Comparison of ENCODE assay signal across 28 mouse cellular contexts in the genomic region with DNA sequence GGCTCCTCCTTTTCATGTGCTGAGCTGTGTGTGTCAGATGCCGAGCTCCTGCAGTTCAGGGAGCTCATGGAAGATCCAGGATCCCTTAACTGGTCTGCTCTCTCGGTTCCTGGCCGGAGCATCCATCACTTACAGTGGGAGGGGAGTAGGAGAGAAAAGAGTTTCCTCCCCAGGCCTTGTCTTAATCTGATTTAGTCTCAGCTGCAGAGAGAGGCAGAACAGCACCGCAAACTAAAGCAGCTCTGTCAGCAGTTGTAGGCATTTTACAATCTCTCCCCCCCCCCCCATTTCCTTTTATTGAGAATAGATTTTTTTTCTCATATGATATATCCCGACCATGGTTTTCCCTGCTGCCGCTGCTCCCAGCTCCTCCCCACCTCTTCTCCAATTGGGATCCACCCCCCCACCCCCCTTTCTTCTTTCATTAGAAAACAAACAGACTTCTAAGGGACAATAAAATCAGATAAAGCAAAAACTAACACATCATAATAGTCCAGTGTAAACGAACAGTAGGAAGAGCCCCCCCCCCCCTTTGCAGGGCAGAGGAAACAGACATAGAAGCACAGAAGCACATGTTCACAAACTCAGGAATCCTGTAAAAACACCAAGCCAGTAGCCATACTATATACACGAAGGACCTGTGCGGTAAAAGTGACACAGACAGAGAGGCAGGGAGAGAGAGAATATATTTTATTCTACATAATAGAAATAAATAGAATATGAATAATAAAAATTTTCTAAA. TPM values are rescaled to one million over a fixed set of nuclear protein-coding genes. Genes with fewer than 3 reads are reported as not detected.
A peak's percentile ranks its signal among the peaks of the same experiment; 100 is the strongest.
DNase-seq lines count a peak whose midpoint lies in the region; ATAC-seq and TF ChIP-seq lines count a peak whose summit lies in the region.
"Had no signal": no experiment of that assay in that cellular context is flagged by ENCODE, and none has a peak within 500 bp of the region (broad histone marks: within the 10 kb centered on the region; RNA-seq: fewer than 3 reads in every experiment).

No protein-coding gene starts in this region.

- no peaks in the 10 kb centered on the region for H3K4me1 ChIP-seq in intestine, embryonic 15.5 days (replicated peaks)
- H3K4me1 ChIP-seq in intestine, embryonic 16.5 days (ENCODE audit: control insufficient read depth, insufficient read depth, low read length): no peaks in the 10 kb centered on the region
- H3K4me1 ChIP-seq in liver, embryonic 13.5 days (replicated peaks): no peaks in the 10 kb centered on the region
- 0 out of 2 replicates have a peak, but pooled peaks cover 3% of the 10 kb centered on the region for H3K4me1 ChIP-seq in lung, embryonic 15.5 days
- H3K4me1 ChIP-seq in midbrain, postnatal 0 days (ENCODE audit: insufficient read depth, low read length): no peaks in the 10 kb centered on the region
- no peaks in the 10 kb centered on the region for H3K4me1 ChIP-seq in midbrain, embryonic 15.5 days
- H3K4me1 ChIP-seq: forebrain, embryonic 10.5 days; forebrain, embryonic 13.5 days; heart, embryonic 12.5 days; heart, embryonic 15.5 days; hindbrain, embryonic 10.5 days; hindbrain, embryonic 13.5 days had no signal

- no peak overlapping the region for H3K9ac ChIP-seq in intestine, embryonic 15.5 days
- H3K9ac ChIP-seq in intestine, embryonic 16.5 days (ENCODE audit: low read depth, low read length): no peak overlapping the region
- no peak overlapping the region for H3K9ac ChIP-seq in liver, embryonic 13.5 days
- H3K9ac ChIP-seq in lung, embryonic 15.5 days: no peak overlapping the region
- H3K9ac ChIP-seq in midbrain, postnatal 0 days (replicated peaks; ENCODE audit: low read length, poor library complexity, severe bottlenecking): 0 out of 2 replicates have a peak overlapping the region, but pooled peaks have one; percentile 24
- H3K9ac ChIP-seq in midbrain, embryonic 15.5 days: no peak overlapping the region
- H3K9ac ChIP-seq: forebrain, embryonic 13.5 days; heart, embryonic 12.5 days; heart, embryonic 15.5 days; hindbrain, embryonic 13.5 days had no signal

- no peaks in the 10 kb centered on the region for H3K36me3 ChIP-seq in intestine, embryonic 15.5 days
- H3K36me3 ChIP-seq in intestine, embryonic 16.5 days (ENCODE audit: control insufficient read depth, insufficient read depth, low read length): no peaks in the 10 kb centered on the region
- H3K36me3 ChIP-seq in liver, embryonic 13.5 days: no peaks in the 10 kb centered on the region
- H3K36me3 ChIP-seq in lung, embryonic 15.5 days: no peaks in the 10 kb centered on the region
- H3K36me3 ChIP-seq in midbrain, postnatal 0 days (ENCODE audit: insufficient read depth, low read length): no peaks in the 10 kb centered on the region
- no peaks in the 10 kb centered on the region for H3K36me3 ChIP-seq in midbrain, embryonic 15.5 days (replicated peaks)
- H3K36me3 ChIP-seq: forebrain, embryonic 10.5 days; G1E; heart, embryonic 12.5 days; heart, embryonic 15.5 days; hindbrain, embryonic 10.5 days; hindbrain, embryonic 13.5 days had no signal

- no peaks in the 10 kb centered on the region for H3K27me3 ChIP-seq in intestine, embryonic 15.5 days (replicated peaks)
- no peaks in the 10 kb centered on the region for H3K27me3 ChIP-seq in intestine, embryonic 16.5 days (replicated peaks; ENCODE audit: control insufficient read depth, insufficient read depth, low read length)
- no peaks in the 10 kb centered on the region for H3K27me3 ChIP-seq in liver, embryonic 13.5 days
- no peaks in the 10 kb centered on the region for H3K27me3 ChIP-seq in lung, embryonic 15.5 days
- H3K27me3 ChIP-seq in midbrain, postnatal 0 days (ENCODE audit: insufficient read depth, low read length): no peaks in the 10 kb centered on the region
- H3K27me3 ChIP-seq in midbrain, embryonic 15.5 days (replicated peaks): no peaks in the 10 kb centered on the region
- H3K27me3 ChIP-seq: CH12.LX; forebrain, embryonic 13.5 days; heart, embryonic 12.5 days; heart, embryonic 15.5 days; hindbrain, embryonic 13.5 days; Patski had no signal

- H3K9me3 ChIP-seq in intestine, embryonic 15.5 days: no peaks in the 10 kb centered on the region
- H3K9me3 ChIP-seq in intestine, embryonic 16.5 days (ENCODE audit: control insufficient read depth, low read length): no peaks in the 10 kb centered on the region
- no peaks in the 10 kb centered on the region for H3K9me3 ChIP-seq in liver, embryonic 13.5 days (replicated peaks)
- no peaks in the 10 kb centered on the region for H3K9me3 ChIP-seq in lung, embryonic 15.5 days
- H3K9me3 ChIP-seq in midbrain, postnatal 0 days (ENCODE audit: low read length): no peaks in the 10 kb centered on the region
- no peaks in the 10 kb centered on the region for H3K9me3 ChIP-seq in midbrain, embryonic 15.5 days
- H3K9me3 ChIP-seq: forebrain, embryonic 10.5 days; forebrain, embryonic 13.5 days; G1E; heart, embryonic 12.5 days; heart, embryonic 15.5 days; hindbrain, embryonic 10.5 days; hindbrain, embryonic 13.5 days had no signal

- no peak overlapping the region for H3K4me3 ChIP-seq in intestine, embryonic 15.5 days (replicated peaks)
- H3K4me3 ChIP-seq in intestine, embryonic 16.5 days (ENCODE audit: low read length): no peak overlapping the region
- H3K4me3 ChIP-seq in liver, embryonic 13.5 days (replicated peaks): no peak overlapping the region
- no peak overlapping the region for H3K4me3 ChIP-seq in lung, embryonic 15.5 days
- H3K4me3 ChIP-seq in midbrain, postnatal 0 days (ENCODE audit: low read depth, low read length): no peak overlapping the region
- no peak overlapping the region for H3K4me3 ChIP-seq in midbrain, embryonic 15.5 days
- H3K4me3 ChIP-seq: forebrain, embryonic 10.5 days; forebrain, embryonic 13.5 days; heart, embryonic 12.5 days; heart, embryonic 15.5 days; hindbrain, embryonic 10.5 days; hindbrain, embryonic 13.5 days had no signal

- TF ChIP-seq CTCF in midbrain, postnatal 0 days (IDR thresholded peaks at IDR 0.05): no peak

- WGBS in intestine, embryonic 15.5 days: 42% methylated on average over 9 of the region's 9 CpGs
- WGBS in intestine, embryonic 16.5 days: 47% methylated on average over 9 of the region's 9 CpGs
- 64% methylated on average over 9 of the region's 9 CpGs for WGBS in liver, embryonic 13.5 days (ENCODE audit: insufficient replicate concordance)
- WGBS in lung, embryonic 15.5 days: 41% methylated on average over 9 of the region's 9 CpGs
- 69% methylated on average over 9 of the region's 9 CpGs for WGBS in midbrain, postnatal 0 days
- 67% methylated on average over 9 of the region's 9 CpGs for WGBS in midbrain, embryonic 15.5 days

- no peak for DNase-seq in liver, embryonic 13.5 days
- no peak for DNase-seq in liver
- DNase-seq in lung, postnatal 14 days: no peak
- no peak for DNase-seq in midbrain, postnatal 0 days (ENCODE audit: low spot score)
- DNase-seq: adrenal gland, postnatal 10 days; adrenal gland, postnatal 36 days; B cell, adult 2 months; cerebellum, adult 18-20 months; cerebellum, adult 9-10 months; cerebellum, postnatal 14 days; gastrocnemius, postnatal 10 days; gastrocnemius, postnatal 36 days; heart, postnatal 10 days; heart, postnatal 36 days had no signal

- no peak overlapping the region for H3K4me2 ChIP-seq in intestine, embryonic 15.5 days (replicated peaks)
- no peak overlapping the region for H3K4me2 ChIP-seq in intestine, embryonic 16.5 days (ENCODE audit: low read depth, low read length)
- H3K4me2 ChIP-seq in liver, embryonic 13.5 days: no peak overlapping the region
- peak overlapping the region; percentile 8; the same call in 1 of the 2 replicates for H3K4me2 ChIP-seq in lung, embryonic 15.5 days
- H3K4me2 ChIP-seq in midbrain, postnatal 0 days (ENCODE audit: low read depth, low read length, poor library complexity, severe bottlenecking): no peak overlapping the region
- H3K4me2 ChIP-seq in midbrain, embryonic 15.5 days: no peak overlapping the region
- H3K4me2 ChIP-seq: forebrain, embryonic 13.5 days; heart, embryonic 12.5 days; heart, embryonic 15.5 days; hindbrain, embryonic 13.5 days had no signal

- no peak overlapping the region for H3K27ac ChIP-seq in intestine, embryonic 15.5 days
- H3K27ac ChIP-seq in intestine, embryonic 16.5 days (ENCODE audit: low read length): no peak overlapping the region
- H3K27ac ChIP-seq in liver, embryonic 13.5 days: no peak overlapping the region
- peak overlapping the region; percentile 50; the same call in 1 of the 2 replicates for H3K27ac ChIP-seq in lung, embryonic 15.5 days
- no peak overlapping the region for H3K27ac ChIP-seq in midbrain, postnatal 0 days (ENCODE audit: low read depth, low read length)
- no peak overlapping the region for H3K27ac ChIP-seq in midbrain, embryonic 15.5 days
- H3K27ac ChIP-seq: forebrain, embryonic 10.5 days; forebrain, embryonic 13.5 days; heart, embryonic 15.5 days; hindbrain, embryonic 10.5 days; hindbrain, embryonic 13.5 days had no signal

- ATAC-seq in intestine, embryonic 15.5 days: peak; percentile 34; the same call in 1 of the 2 replicates
- no peak for ATAC-seq in intestine, embryonic 16.5 days
- ATAC-seq in liver, embryonic 13.5 days (ENCODE audit: low read depth): 0 out of 2 replicates have a peak, but pooled peaks have one; percentile 36
- ATAC-seq in lung, embryonic 15.5 days (ENCODE audit: borderline replicate concordance, extremely low read depth, low FRiP score, low TSS enrichment): peak; percentile 70
- no peak for ATAC-seq in midbrain, postnatal 0 days (ENCODE audit: low FRiP score)
- ATAC-seq in midbrain, embryonic 15.5 days (replicated peaks): no peak
- ATAC-seq: forebrain, embryonic 13.5 days; forebrain, embryonic 16.5 days; Patski had no signal

RNA-seq across cellular contexts. Expression of a gene that starts 51.4 kb away (rescaled TPM):
- 63.2 and 68.6 TPM in 2 replicates for polyA plus RNA-seq in intestine, embryonic 15.5 days (2015; fragmentation: Nextera tagmentation; extraction: Ambion mirVana)
- 65.8 and 69.2 TPM in 2 replicates for polyA plus RNA-seq in intestine, embryonic 16.5 days (2015; fragmentation: Nextera tagmentation; extraction: Ambion mirVana)
- 33.4 and 33.8 TPM in 2 replicates for polyA plus RNA-seq in liver, embryonic 13.5 days (2015; fragmentation: Nextera tagmentation; extraction: Ambion mirVana)
- polyA plus RNA-seq in lung, embryonic 15.5 days (2015; fragmentation: Nextera tagmentation; extraction: Ambion mirVana): 60.9 and 62.0 TPM in 2 replicates
- 15.1 and 18.5 TPM in 2 replicates for total RNA-seq in midbrain, postnatal 0 days (2014; rRNA removed)
- 39.2 and 40.8 TPM in 2 replicates for polyA plus RNA-seq in midbrain, postnatal 0 days (2015; fragmentation: Nextera tagmentation; extraction: Ambion mirVana)
- 39.0 and 40.2 TPM in 2 replicates for polyA plus RNA-seq in midbrain, embryonic 15.5 days (2015; fragmentation: Nextera tagmentation; extraction: Ambion mirVana)

Comparison
In these comparisons a context has a peak if more than half of its experiments do, and no peak if none do; other contexts are left out.
1. ATAC-seq: peak in intestine, embryonic 15.5 days (single experiment), liver, embryonic 13.5 days (single experiment) and lung, embryonic 15.5 days (single experiment); none in intestine, embryonic 16.5 days (single experiment), midbrain, postnatal 0 days (single experiment) and midbrain, embryonic 15.5 days (single experiment).